Mouse (Mus musculus) liver, adult 2 months (tissue): Measurements from ENCODE around the gene Mcf2l.

Experiments
- CTCF ChIP-seq: fragments of 200-500 bp; IDR thresholded peaks from 2 replicates; pipeline ENCODE4 v1.5.1; 2011; ENCODE audit warnings: low read depth, low read length, control low read depth
- POLR2A ChIP-seq: fragments of 200-500 bp; IDR thresholded peaks from 2 replicates; pipeline ENCODE4 v1.6.1; 2011; ENCODE audit warnings: low read length, control low read depth; ENCODE audit not compliant: insufficient read depth; ENCODE audit errors: extremely low read depth

GRCm38 (mm10) chr8:12925941-12926381, 52.4 kb downstream of the Mcf2l start:
- TF ChIP-seq POLR2A (no peak), CTCF (no peak)
